Mouse (Mus musculus): ENCODE data around the gene Rbm20. TPM values are rescaled to one million over a fixed set of nuclear protein-coding genes. Genes with fewer than 3 reads are reported as not detected.

Gene Rbm20
- polyA plus RNA-seq, 1 experiment from 2014 or later, result 0.98 TPM

- ATAC-seq (ENCODE audit: low FRiP score, low read depth), result no peak
These were observed 71.2 kb downstream of the Rbm20 start for GRCm38 (mm10) chr19:53748236-53748775.

GRCm38 (mm10) chr19:53749326-53749725 is 72.2 kb downstream of the Rbm20 start:
- WGBS, result 95% methylated on average over 8 of the region's 8 CpGs
- no peak for ATAC-seq (ENCODE audit: low FRiP score, low read depth)
- H3K27me3 ChIP-seq (replicated peaks), result no peaks in the 10 kb centered on the region

More at GRCm38 (mm10) chr19:53748236-53748775, 71.2 kb downstream of the Rbm20 start:
- Histone ChIP-seq H3K27me3 (replicated peaks) (no peaks in the 10 kb centered on the region), H3K36me3 (no peaks in the 10 kb centered on the region), H3K9me3 (no peaks in the 10 kb centered on the region), H3K4me2 (replicated peaks) (no peak overlapping the region), H3K4me1 (no peaks in the 10 kb centered on the region), H3K4me3 (no peak overlapping the region), H3K9ac (no peak overlapping the region), H3K27ac (no peak overlapping the region)
- 76% methylated on average over 13 of the region's 13 CpGs for WGBS

GRCm38 (mm10) chr19:53751420-53752185 is 74.5 kb downstream of the Rbm20 start:
- Histone ChIP-seq H3K9ac (no peak overlapping the region), H3K27ac (no peak overlapping the region), H3K27me3 (replicated peaks) (no peaks in the 10 kb centered on the region), H3K4me2 (replicated peaks) (no peak overlapping the region), H3K36me3 (no peaks in the 10 kb centered on the region), H3K4me1 (no peaks in the 10 kb centered on the region), H3K4me3 (no peak overlapping the region), H3K9me3 (0 out of 2 replicates have a peak, but pooled peaks cover 3% of the 10 kb centered on the region)
- no peak for ATAC-seq (ENCODE audit: low FRiP score, low read depth)
- WGBS, result 75% methylated on average over 22 of the region's 22 CpGs

More at GRCm38 (mm10) chr19:53749326-53749725, 72.2 kb downstream of the Rbm20 start:
- Histone ChIP-seq H3K4me2 (replicated peaks) (no peak overlapping the region), H3K27ac (no peak overlapping the region), H3K4me1 (no peaks in the 10 kb centered on the region), H3K9ac (no peak overlapping the region), H3K4me3 (no peak overlapping the region), H3K9me3 (no peaks in the 10 kb centered on the region), H3K36me3 (no peaks in the 10 kb centered on the region)

DNA sequence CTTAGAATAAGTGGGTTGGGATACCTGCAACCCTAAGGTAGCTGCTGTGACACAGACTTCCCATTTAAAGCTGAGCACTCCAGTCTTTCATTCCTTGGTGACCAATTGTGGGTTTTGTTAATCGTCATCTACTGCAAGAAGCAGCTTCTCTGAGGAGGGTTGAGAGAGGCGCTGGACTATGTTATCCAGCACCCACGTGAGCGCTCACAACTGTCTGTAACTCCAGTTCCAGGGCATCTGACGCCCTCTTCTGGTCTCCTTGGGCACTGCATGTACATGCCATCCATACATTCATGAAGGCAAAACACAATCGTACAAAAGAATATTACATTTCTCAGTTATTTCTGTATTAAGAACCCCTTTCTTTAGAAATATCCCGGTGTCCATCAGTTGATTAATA is 75.9 kb downstream of the Rbm20 start:
- no peak for ATAC-seq (ENCODE audit: low FRiP score, low read depth)
- no peaks in the 10 kb centered on the region for H3K36me3 ChIP-seq
- no peaks in the 10 kb centered on the region for H3K27me3 ChIP-seq (replicated peaks)
- 58% methylated on average over 7 of the region's 7 CpGs for WGBS
- H3K4me1 ChIP-seq, result no peaks in the 10 kb centered on the region
- H3K9me3 ChIP-seq, result 0 out of 2 replicates have a peak, but pooled peaks cover 3% of the 10 kb centered on the region
- H3K4me3 ChIP-seq, result no peak overlapping the region
- no peak overlapping the region for H3K27ac ChIP-seq
- no peak overlapping the region for H3K9ac ChIP-seq
- no peak overlapping the region for H3K4me2 ChIP-seq (replicated peaks)

- Histone ChIP-seq H3K27ac (no peak overlapping the region), H3K4me2 (replicated peaks) (no peak overlapping the region), H3K9me3 (0 out of 2 replicates have a peak, but pooled peaks cover 3% of the 10 kb centered on the region), H3K36me3 (no peaks in the 10 kb centered on the region), H3K27me3 (replicated peaks) (no peaks in the 10 kb centered on the region), H3K9ac (no peak overlapping the region), H3K4me3 (no peak overlapping the region), H3K4me1 (no peaks in the 10 kb centered on the region)
- no peak for ATAC-seq (ENCODE audit: low FRiP score, low read depth)
- WGBS, result 66% methylated on average over 2 of the region's 7 CpGs
These were observed 77.3 kb downstream of the Rbm20 start for GRCm38 (mm10) chr19:53754421-53754830.

DNA sequence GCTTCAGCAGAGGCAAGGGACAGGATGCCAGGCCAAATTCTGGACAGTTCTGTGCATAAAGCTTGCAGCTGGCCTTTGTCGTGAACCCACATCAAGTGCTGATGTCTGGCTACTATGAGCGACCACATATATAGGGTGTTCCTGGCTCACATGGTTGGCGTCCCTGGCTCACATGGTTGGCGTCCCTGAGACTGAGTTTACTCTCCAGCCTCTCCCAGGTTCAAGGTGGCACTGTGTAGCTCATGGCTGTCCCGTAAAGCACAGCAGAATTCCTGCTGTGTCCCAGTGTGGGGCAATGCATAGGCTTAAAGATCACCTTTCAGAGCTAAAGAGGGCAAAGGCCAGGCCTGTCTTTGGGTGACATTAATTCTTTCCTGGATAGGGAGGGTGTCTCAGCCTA is 78.2 kb downstream of the Rbm20 start:
- H3K9ac ChIP-seq, result no peak overlapping the region
- no peak overlapping the region for H3K4me2 ChIP-seq (replicated peaks)
- H3K9me3 ChIP-seq, result 0 out of 2 replicates have a peak, but pooled peaks cover 3% of the 10 kb centered on the region
- no peak for ATAC-seq (ENCODE audit: low FRiP score, low read depth)
- H3K36me3 ChIP-seq, result no peaks in the 10 kb centered on the region
- no peak overlapping the region for H3K4me3 ChIP-seq
- H3K27ac ChIP-seq, result no peak overlapping the region
- H3K27me3 ChIP-seq (replicated peaks), result no peaks in the 10 kb centered on the region
- 78% methylated on average over 5 of the region's 5 CpGs for WGBS
- H3K4me1 ChIP-seq, result no peaks in the 10 kb centered on the region

DNA sequence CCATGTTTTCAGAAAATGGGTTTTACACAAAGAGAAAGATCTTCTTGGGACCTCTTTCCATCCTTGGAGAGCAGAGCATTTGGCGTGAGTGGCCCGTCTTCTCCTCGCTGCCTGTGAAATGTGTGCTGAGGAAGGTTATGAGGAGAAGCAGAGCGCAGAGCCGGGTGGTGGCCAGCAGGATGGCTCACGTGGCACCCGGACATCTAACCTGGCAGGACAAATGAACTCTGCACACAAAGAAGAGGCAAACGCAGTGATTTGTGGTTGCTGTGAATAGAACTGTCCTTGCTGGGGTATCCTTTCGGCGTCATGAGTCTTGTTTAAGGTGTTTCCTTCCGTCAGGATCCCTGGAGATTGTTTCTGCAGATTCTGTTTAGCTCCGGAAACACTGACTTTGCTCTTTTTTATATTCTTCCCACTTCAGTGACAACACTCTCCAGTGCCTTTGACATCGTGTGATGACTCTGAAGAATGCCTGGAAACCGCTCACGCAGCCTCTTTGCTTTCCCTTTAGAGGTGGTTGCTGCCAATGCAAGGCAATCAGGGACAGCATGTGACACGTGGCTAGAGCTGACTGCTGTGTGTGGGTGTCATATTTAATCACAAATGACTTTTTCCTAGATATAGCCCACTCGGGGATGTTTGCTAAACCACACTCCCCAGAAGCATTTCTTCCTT is 80.5 kb downstream of the Rbm20 start:
- H3K9me3 ChIP-seq, result 0 out of 2 replicates have a peak, but pooled peaks cover 3% of the 10 kb centered on the region
- no peak for ATAC-seq (ENCODE audit: low FRiP score, low read depth)
- no peaks in the 10 kb centered on the region for H3K4me1 ChIP-seq
- H3K36me3 ChIP-seq, result no peaks in the 10 kb centered on the region
- H3K4me2 ChIP-seq (replicated peaks), result no peak overlapping the region
- H3K4me3 ChIP-seq, result no peak overlapping the region
- H3K27me3 ChIP-seq (replicated peaks), result no peaks in the 10 kb centered on the region
- WGBS, result 91% methylated on average over 17 of the region's 17 CpGs
- no peak overlapping the region for H3K9ac ChIP-seq
- no peak overlapping the region for H3K27ac ChIP-seq

DNA sequence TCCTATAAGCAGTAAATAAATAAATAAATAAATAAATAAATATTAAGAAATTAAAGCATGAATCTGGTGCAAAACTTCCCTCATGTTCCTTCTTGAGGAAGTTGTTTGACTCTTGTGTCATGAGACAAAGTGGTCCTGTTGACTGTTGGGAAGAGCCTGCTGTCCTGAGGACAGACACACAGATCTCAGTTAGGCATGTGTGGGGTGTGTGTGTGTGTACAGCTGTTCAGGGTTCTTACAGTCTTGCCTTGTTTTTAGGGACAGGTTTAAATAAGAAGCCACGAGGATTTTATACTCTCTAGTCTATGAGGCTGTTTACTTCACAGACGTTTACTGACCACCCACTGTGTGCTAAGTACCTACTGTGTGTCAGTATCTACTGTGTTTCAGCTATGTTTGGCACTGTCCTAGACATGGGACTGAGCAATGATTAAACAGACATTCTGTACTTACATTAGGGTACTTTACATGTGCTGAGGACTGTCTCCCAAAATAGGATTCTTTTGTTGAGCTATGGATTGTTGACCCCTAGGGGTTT is 81.8 kb downstream of the Rbm20 start:
- H3K4me2 ChIP-seq (replicated peaks), result no peak overlapping the region
- no peaks in the 10 kb centered on the region for H3K4me1 ChIP-seq
- no peaks in the 10 kb centered on the region for H3K36me3 ChIP-seq
- no peak overlapping the region for H3K4me3 ChIP-seq
- H3K9me3 ChIP-seq, result 0 out of 2 replicates have a peak, but pooled peaks cover 3% of the 10 kb centered on the region
- ATAC-seq (ENCODE audit: low FRiP score, low read depth), result no peak
- 66% methylated on average over 2 of the region's 2 CpGs for WGBS
- H3K27me3 ChIP-seq (replicated peaks), result no peaks in the 10 kb centered on the region
- H3K9ac ChIP-seq, result no peak overlapping the region
- no peak overlapping the region for H3K27ac ChIP-seq

DNA sequence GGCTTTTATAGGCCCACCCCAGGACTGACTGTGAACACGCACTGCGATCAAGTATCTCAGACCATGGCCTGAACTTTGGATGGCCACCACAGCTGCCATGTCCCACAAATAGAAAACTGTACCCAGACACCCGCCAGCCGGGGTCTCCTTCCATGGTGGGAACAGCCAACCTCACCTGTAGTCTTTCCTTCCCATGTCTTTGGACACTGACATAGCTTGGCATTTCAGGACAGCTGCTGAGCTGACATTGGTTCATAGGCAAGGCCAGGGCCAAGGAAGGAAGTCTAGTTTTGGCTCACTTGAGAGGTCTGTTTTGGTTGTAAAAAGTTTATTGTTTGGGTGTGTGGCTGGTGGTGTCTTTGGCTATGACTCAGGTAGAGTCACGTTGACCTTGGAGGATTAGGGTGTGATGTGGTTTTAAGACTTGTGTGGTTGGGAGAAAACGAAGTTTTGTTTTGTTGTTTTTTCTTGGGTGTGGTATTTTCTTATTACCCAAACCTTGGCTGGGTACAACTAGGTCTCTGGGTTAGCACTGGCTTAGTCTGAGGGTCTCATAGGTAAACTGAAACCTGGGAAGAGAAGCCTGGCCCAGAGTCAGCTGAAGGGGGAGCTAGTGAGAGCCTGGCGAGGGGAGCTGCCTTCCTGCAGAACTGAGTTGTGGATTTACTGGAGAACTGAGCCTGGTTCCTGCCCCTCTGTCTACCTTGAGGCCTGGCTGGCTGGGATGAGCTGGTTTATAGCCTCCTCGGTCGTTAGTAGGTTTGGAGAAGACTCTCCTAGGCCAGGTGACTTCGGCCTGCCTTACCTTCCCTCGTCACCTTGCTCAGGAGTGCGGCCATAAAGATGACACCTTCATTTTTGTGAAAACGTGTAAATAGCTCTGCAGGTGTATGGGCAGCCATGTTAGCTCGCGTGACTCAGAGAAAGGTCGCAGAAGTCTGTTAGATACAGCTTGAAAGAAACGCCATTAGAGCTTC is 83.3 kb downstream of the Rbm20 start:
- no peak overlapping the region for H3K9ac ChIP-seq
- no peak overlapping the region for H3K27ac ChIP-seq
- H3K9me3 ChIP-seq, result 0 out of 2 replicates have a peak, but pooled peaks cover 3% of the 10 kb centered on the region
- no peak overlapping the region for H3K4me2 ChIP-seq (replicated peaks)
- ATAC-seq (ENCODE audit: low FRiP score, low read depth), result no peak
- H3K4me3 ChIP-seq, result no peak overlapping the region
- no peaks in the 10 kb centered on the region for H3K36me3 ChIP-seq
- H3K27me3 ChIP-seq (replicated peaks), result no peaks in the 10 kb centered on the region
- 88% methylated on average over 17 of the region's 17 CpGs for WGBS
- no peaks in the 10 kb centered on the region for H3K4me1 ChIP-seq

DNA sequence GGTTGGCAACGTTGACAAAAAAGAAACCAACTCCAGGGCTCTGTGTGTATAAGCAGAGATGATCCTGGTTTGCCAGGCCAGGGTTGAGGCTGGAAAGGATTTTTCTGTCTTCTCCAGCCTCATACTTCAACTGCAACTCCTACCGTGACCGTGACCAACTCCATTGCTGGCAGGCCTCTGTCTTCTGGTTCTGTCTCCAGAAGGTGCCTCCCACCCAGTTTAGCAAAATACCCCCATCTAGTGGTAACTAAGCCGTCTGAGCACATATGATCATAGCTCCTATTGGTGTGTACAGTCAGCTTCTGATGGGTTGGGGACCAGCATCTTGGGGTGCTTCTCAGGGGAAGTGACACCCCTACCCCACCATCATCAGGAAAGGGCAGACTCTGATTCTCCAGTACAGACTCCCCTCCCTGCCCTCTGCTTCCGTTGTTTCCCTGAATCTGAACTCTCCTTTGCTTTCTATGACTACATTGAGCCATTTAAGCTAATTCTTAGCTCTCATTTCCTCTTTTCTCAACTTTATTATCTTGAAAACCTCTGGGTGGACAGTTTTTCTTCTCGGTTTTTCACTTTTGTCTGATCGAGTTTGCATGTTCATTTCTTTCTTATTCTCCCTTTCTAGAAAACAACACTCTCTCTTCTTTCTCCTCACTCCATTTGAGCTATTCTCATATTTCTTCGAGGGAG is 85.8 kb downstream of the Rbm20 start:
- Histone ChIP-seq H3K4me3 (no peak overlapping the region), H3K9me3 (no peaks in the 10 kb centered on the region), H3K27ac (no peak overlapping the region), H3K4me2 (replicated peaks) (no peak overlapping the region), H3K9ac (no peak overlapping the region), H3K36me3 (no peaks in the 10 kb centered on the region), H3K27me3 (replicated peaks) (no peaks in the 10 kb centered on the region), H3K4me1 (no peaks in the 10 kb centered on the region)
- 72% methylated on average over 8 of the region's 8 CpGs for WGBS
- ATAC-seq (ENCODE audit: low FRiP score, low read depth), result no peak

All from neural tube, embryonic 12.5 days (tissue).